In the genomic region with DNA sequence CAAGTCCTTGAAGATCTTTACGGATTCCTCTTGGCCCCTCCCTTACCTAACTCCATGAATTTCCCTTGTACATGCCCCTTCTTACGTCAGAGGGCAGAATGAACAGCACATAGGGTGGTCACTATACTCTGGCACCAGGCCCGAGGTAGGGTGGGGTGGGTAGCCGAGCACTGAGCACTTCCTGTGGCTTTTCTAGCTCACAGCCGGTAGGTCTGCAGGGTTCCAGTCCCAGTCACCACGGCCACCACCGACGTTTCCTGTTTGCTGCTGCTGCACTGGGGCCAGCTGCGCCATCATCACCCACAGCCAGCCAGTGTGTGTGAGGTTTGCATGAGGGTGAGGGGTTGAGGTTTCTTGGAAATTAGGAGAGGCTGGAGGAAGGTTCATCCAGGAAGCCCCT, we compare ENCODE assay signal across 12 mouse cellular contexts. TPM values are rescaled to one million over a fixed set of nuclear protein-coding genes. Genes with fewer than 3 reads are reported as not detected.
DNase-seq lines count a peak whose midpoint lies in the region; ATAC-seq and TF ChIP-seq lines count a peak whose summit lies in the region.
"Had no signal": no experiment of that assay in that cellular context is flagged by ENCODE, and none has a peak within 500 bp of the region (broad histone marks: within the 10 kb centered on the region; RNA-seq: fewer than 3 reads in every experiment).

No protein-coding gene starts in this region.

- H3K4me3 ChIP-seq in lung, embryonic 14.5 days (ENCODE audit: low read depth, low read length): no peak overlapping the region
- no peak overlapping the region for H3K4me3 ChIP-seq in spleen, adult 2 months (ENCODE audit: extremely low read depth, insufficient read depth, insufficient read length)
- no peak overlapping the region for H3K4me3 ChIP-seq in midbrain, embryonic 14.5 days (replicated peaks; ENCODE audit: low read depth, low read length)

- no peaks in the 10 kb centered on the region for H3K27me3 ChIP-seq in lung, embryonic 14.5 days (ENCODE audit: insufficient read depth, low read length)
- no peaks in the 10 kb centered on the region for H3K27me3 ChIP-seq in spleen, adult 2 months (ENCODE audit: control insufficient read depth, insufficient read depth, low read length)
- no peaks in the 10 kb centered on the region for H3K27me3 ChIP-seq in midbrain, embryonic 14.5 days (ENCODE audit: control insufficient read depth, insufficient read depth, low read length)

- no peaks in the 10 kb centered on the region for H3K9me3 ChIP-seq in lung, embryonic 14.5 days (ENCODE audit: low read depth, low read length)
- H3K9me3 ChIP-seq in midbrain, embryonic 14.5 days (ENCODE audit: control insufficient read depth, low read length): no peaks in the 10 kb centered on the region

- H3K27ac ChIP-seq in lung, embryonic 14.5 days (ENCODE audit: low read depth): no peak overlapping the region
- peak overlapping the region; percentile 77 for H3K27ac ChIP-seq in spleen, adult 2 months (ENCODE audit: insufficient read depth, low read length)
- no peak overlapping the region for H3K27ac ChIP-seq in midbrain, embryonic 14.5 days (replicated peaks; ENCODE audit: low read depth, low read length)

- no peak for TF ChIP-seq POLR2A in spleen, adult 2 months (IDR thresholded peaks at IDR 0.05; ENCODE audit: low read depth, low read length)

- peak; percentile 17; the same call in 1 of the 2 replicates for ATAC-seq in lung, embryonic 14.5 days (ENCODE audit: insufficient read depth)
- no peak for ATAC-seq in midbrain, embryonic 14.5 days (ENCODE audit: low FRiP score, low TSS enrichment)

- H3K9ac ChIP-seq in lung, embryonic 14.5 days: no peak overlapping the region
- H3K9ac ChIP-seq in midbrain, embryonic 14.5 days (replicated peaks; ENCODE audit: low read length): no peak overlapping the region

- 34% methylated on average over 9 of the region's 9 CpGs for WGBS in lung, embryonic 14.5 days
- 6% methylated on average over 9 of the region's 9 CpGs for WGBS in spleen, adult 2 months
- WGBS in midbrain, embryonic 14.5 days: 72% methylated on average over 9 of the region's 9 CpGs

- H3K4me1 ChIP-seq in lung, embryonic 14.5 days (ENCODE audit: insufficient read depth): peaks cover 4% of the 10 kb centered on the region; the same call in 1 of the 2 replicates
- peaks cover 8% of the 10 kb centered on the region; the same call in 1 of the 2 replicates for H3K4me1 ChIP-seq in spleen, adult 2 months (ENCODE audit: control insufficient read depth, insufficient read depth, insufficient read length)
- H3K4me1 ChIP-seq in midbrain, embryonic 14.5 days (ENCODE audit: control insufficient read depth, insufficient read depth, low read length): no peaks in the 10 kb centered on the region

- H3K4me2 ChIP-seq in lung, embryonic 14.5 days: no peak overlapping the region
- H3K4me2 ChIP-seq in midbrain, embryonic 14.5 days (ENCODE audit: low read length): no peak overlapping the region

- peak; percentile 15 for DNase-seq in adrenal gland, postnatal 25 days
- no peak for DNase-seq in adrenal gland, adult 8-10 months
- DNase-seq in CD4-positive helper T cell, adult 2 months (ENCODE audit: low read depth, low spot score): peak; percentile 81
- peak; percentile 38 for DNase-seq in lung, embryonic 14.5 days
- peak; percentile 27 to 50 for DNase-seq in spleen, adult 2 months (ENCODE audit: low read depth in 1 of 2, low spot score in 2 of 2)
- DNase-seq in gastrocnemius, adult 18-20 months (ENCODE audit: low spot score): no peak
- DNase-seq in gastrocnemius, postnatal 10 days: no peak
- DNase-seq in midbrain, embryonic 14.5 days: no peak
- DNase-seq: cerebellum, adult 18-20 months; kidney, adult 11 months; right cerebral cortex, postnatal 25 days had no signal

- no peak for TF ChIP-seq CTCF in lung, embryonic 14.5 days (IDR thresholded peaks at IDR 0.05; ENCODE audit: low read depth)
- no peak for TF ChIP-seq CTCF in spleen, adult 2 months (IDR thresholded peaks at IDR 0.05; ENCODE audit: extremely low read depth, insufficient read depth, insufficient read length, insufficient replicate concordance)

- H3K36me3 ChIP-seq in lung, embryonic 14.5 days (ENCODE audit: insufficient read depth): peaks cover 29% of the 10 kb centered on the region
- peaks cover 8% of the 10 kb centered on the region for H3K36me3 ChIP-seq in spleen, adult 2 months (ENCODE audit: control insufficient read depth, insufficient read depth, low read length)
- peaks cover 21% of the 10 kb centered on the region for H3K36me3 ChIP-seq in midbrain, embryonic 14.5 days (ENCODE audit: control insufficient read depth, insufficient read depth, low read length)

RNA-seq across cellular contexts. Expression of a gene that starts 9.3 kb away (rescaled TPM):
- not detected in 2 replicates for total RNA-seq in adrenal gland, postnatal 25 days (2021)
- total RNA-seq in adrenal gland, adult 8-10 months (2022): under 1 TPM in 1 of 4 experiments, not detected in 3; 0.14 TPM
- polyA plus RNA-seq in lung, embryonic 14.5 days (2014; fragmentation: Nextera tagmentation; extraction: Ambion mirVana): 0.21 and 0.50 TPM in 2 replicates
- polyA plus RNA-seq in spleen, adult 2 months (2012; rRNA removed): 7.6 and 8.0 TPM in 2 replicates
- not detected for total RNA-seq in gastrocnemius, adult 18-20 months (2021)
- not detected for total RNA-seq in gastrocnemius, postnatal 10 days (2021)
- polyA plus RNA-seq in midbrain, embryonic 14.5 days (2014; fragmentation: Nextera tagmentation; extraction: Ambion mirVana): 0.22 TPM in 1 of 2 replicates, not detected in the other
- total RNA-seq: gastrocnemius, postnatal 4 days had no signal

RNA-seq across cellular contexts. Expression of a gene that starts 14.8 kb away (rescaled TPM):
- total RNA-seq in adrenal gland, postnatal 25 days (2021): 284 and 313 TPM in 2 replicates
- 100 to 1,000 TPM; 134 to 305 (median 233) TPM for total RNA-seq in adrenal gland, adult 8-10 months (2022)
- polyA plus RNA-seq in lung, embryonic 14.5 days (2014; fragmentation: Nextera tagmentation; extraction: Ambion mirVana): 194 and 210 TPM in 2 replicates
- 34.8 and 61.5 TPM in 2 replicates for polyA plus RNA-seq in spleen, adult 2 months (2012; rRNA removed)
- total RNA-seq in gastrocnemius, adult 18-20 months (2021): 10 to 100 TPM; 79.4 to 87.3 TPM
- total RNA-seq in gastrocnemius, postnatal 10 days (2021): 10 to 100 TPM; 75.3 to 79.5 TPM
- polyA plus RNA-seq in midbrain, embryonic 14.5 days (2014; fragmentation: Nextera tagmentation; extraction: Ambion mirVana): 169 and 171 TPM in 2 replicates

RNA-seq across cellular contexts. Expression of a gene that starts 20.0 kb away (rescaled TPM):
- total RNA-seq in adrenal gland, postnatal 25 days (2021): 4.8 and 5.9 TPM in 2 replicates
- total RNA-seq in adrenal gland, adult 8-10 months (2022): 1 to 10 TPM; 2.6 to 6.2 (median 4.0) TPM
- 5.7 and 7.2 TPM in 2 replicates for polyA plus RNA-seq in lung, embryonic 14.5 days (2014; fragmentation: Nextera tagmentation; extraction: Ambion mirVana)
- polyA plus RNA-seq in spleen, adult 2 months (2012; rRNA removed): 1.0 and 1.5 TPM in 2 replicates
- total RNA-seq in gastrocnemius, adult 18-20 months (2021): under 1 TPM; 0.50 to 0.55 TPM
- 1 to 10 TPM in 1 of 2 experiments, under 1 TPM in 1; 0.54 to 1.6 TPM for total RNA-seq in gastrocnemius, postnatal 10 days (2021)
- 5.4 and 7.0 TPM in 2 replicates for polyA plus RNA-seq in midbrain, embryonic 14.5 days (2014; fragmentation: Nextera tagmentation; extraction: Ambion mirVana)

RNA-seq across cellular contexts. Expression of a gene that starts 37.9 kb away (rescaled TPM):
- 5.5 and 5.8 TPM in 2 replicates for total RNA-seq in adrenal gland, postnatal 25 days (2021)
- total RNA-seq in adrenal gland, adult 8-10 months (2022): 1 to 10 TPM; 2.4 to 4.0 (median 3.8) TPM
- polyA plus RNA-seq in lung, embryonic 14.5 days (2014; fragmentation: Nextera tagmentation; extraction: Ambion mirVana): 69.1 and 75.1 TPM in 2 replicates
- 10.5 and 11.8 TPM in 2 replicates for polyA plus RNA-seq in spleen, adult 2 months (2012; rRNA removed)
- under 1 TPM; 0.21 to 0.40 TPM for total RNA-seq in gastrocnemius, adult 18-20 months (2021)
- total RNA-seq in gastrocnemius, postnatal 10 days (2021): 1 to 10 TPM; 5.4 to 8.4 TPM
- polyA plus RNA-seq in midbrain, embryonic 14.5 days (2014; fragmentation: Nextera tagmentation; extraction: Ambion mirVana): 19.3 and 25.8 TPM in 2 replicates

Comparison
In these comparisons a context has a peak if more than half of its experiments do, and no peak if none do; other contexts are left out.
1. DNase-seq: peak in adrenal gland, postnatal 25 days (single experiment), CD4-positive helper T cell, adult 2 months (single experiment), lung, embryonic 14.5 days (single experiment) and spleen, adult 2 months (2 of 2); none in adrenal gland, adult 8-10 months (single experiment), gastrocnemius, adult 18-20 months (single experiment), gastrocnemius, postnatal 10 days (single experiment) and midbrain, embryonic 14.5 days (single experiment).